Mouse (Mus musculus): ENCODE data around the gene Sel1l3. TPM values are rescaled to one million over a fixed set of nuclear protein-coding genes. Genes with fewer than 3 reads are reported as not detected.

Gene Sel1l3
- polyA plus RNA-seq, 1 experiment from 2014 or later = 11.0 TPM

- ATAC-seq (replicated peaks) = no peak
- 40% methylated on average over 11 of the region's 11 CpGs for WGBS
Observed at GRCm38 (mm10) chr5:53239831-53240440, 26.2 kb upstream of the Sel1l3 start.

GRCm38 (mm10) chr5:53239189-53239588 lies 25.5 kb upstream of the Sel1l3 start:
- Histone ChIP-seq H3K36me3 (no peaks in the 10 kb centered on the region), H3K27ac (replicated peaks) (no peak overlapping the region), H3K4me1 (peaks cover 9% of the 10 kb centered on the region; the same call in 1 of the 2 replicates), H3K4me2 (replicated peaks) (no peak overlapping the region), H3K27me3 (no peaks in the 10 kb centered on the region), H3K4me3 (no peak overlapping the region), H3K9me3 (no peaks in the 10 kb centered on the region), H3K9ac (replicated peaks) (no peak overlapping the region)
- ATAC-seq (replicated peaks) = no peak
- WGBS = 94% methylated on average over 7 of the region's 7 CpGs

More at GRCm38 (mm10) chr5:53239831-53240440, 26.2 kb upstream of the Sel1l3 start:
- Histone ChIP-seq H3K9ac (replicated peaks) (no peak overlapping the region), H3K27me3 (no peaks in the 10 kb centered on the region), H3K36me3 (no peaks in the 10 kb centered on the region), H3K4me2 (replicated peaks) (no peak overlapping the region), H3K4me3 (no peak overlapping the region), H3K9me3 (no peaks in the 10 kb centered on the region), H3K27ac (replicated peaks) (no peak overlapping the region), H3K4me1 (peaks cover 9% of the 10 kb centered on the region; the same call in 1 of the 2 replicates)

- ATAC-seq (replicated peaks) = no peak
- Histone ChIP-seq H3K27me3 (no peaks in the 10 kb centered on the region), H3K4me3 (no peak overlapping the region), H3K9ac (replicated peaks) (no peak overlapping the region), H3K4me1 (peaks cover 9% of the 10 kb centered on the region; the same call in 1 of the 2 replicates), H3K9me3 (no peaks in the 10 kb centered on the region), H3K4me2 (replicated peaks) (no peak overlapping the region), H3K27ac (replicated peaks) (no peak overlapping the region), H3K36me3 (no peaks in the 10 kb centered on the region)
- WGBS = 80% methylated on average over 7 of the region's 7 CpGs
Observed at GRCm38 (mm10) chr5:53238761-53239160, 25.0 kb upstream of the Sel1l3 start.

GRCm38 (mm10) chr5:53236749-53237148 lies 23.0 kb upstream of the Sel1l3 start:
- Histone ChIP-seq H3K27me3 (no peaks in the 10 kb centered on the region), H3K27ac (replicated peaks) (no peak overlapping the region), H3K9ac (replicated peaks) (no peak overlapping the region), H3K4me2 (replicated peaks) (no peak overlapping the region), H3K4me1 (no peaks in the 10 kb centered on the region), H3K36me3 (no peaks in the 10 kb centered on the region), H3K9me3 (no peaks in the 10 kb centered on the region), H3K4me3 (no peak overlapping the region)
- whole genome bisulfite sequencing = 85% methylated on average over 7 of the region's 8 CpGs
- no peak for ATAC-seq (replicated peaks)

GRCm38 (mm10) chr5:53236136-53236535 lies 22.4 kb upstream of the Sel1l3 start:
- 58% methylated on average over 5 of the region's 5 CpGs for WGBS

GRCm38 (mm10) chr5:53235551-53235950 lies 21.8 kb upstream of the Sel1l3 start:
- WGBS = 30% methylated on average over 4 of the region's 4 CpGs
- Histone ChIP-seq H3K4me2 (replicated peaks) (no peak overlapping the region), H3K27me3 (no peaks in the 10 kb centered on the region), H3K9ac (replicated peaks) (no peak overlapping the region), H3K4me3 (no peak overlapping the region), H3K9me3 (no peaks in the 10 kb centered on the region), H3K27ac (replicated peaks) (no peak overlapping the region), H3K4me1 (no peaks in the 10 kb centered on the region), H3K36me3 (no peaks in the 10 kb centered on the region)
- ATAC-seq (replicated peaks) = no peak

More at GRCm38 (mm10) chr5:53236136-53236535, 22.4 kb upstream of the Sel1l3 start:
- Histone ChIP-seq H3K27ac (replicated peaks) (no peak overlapping the region), H3K4me1 (no peaks in the 10 kb centered on the region), H3K27me3 (no peaks in the 10 kb centered on the region), H3K9me3 (no peaks in the 10 kb centered on the region), H3K36me3 (no peaks in the 10 kb centered on the region), H3K9ac (replicated peaks) (no peak overlapping the region), H3K4me2 (replicated peaks) (no peak overlapping the region), H3K4me3 (no peak overlapping the region)
- no peak for ATAC-seq (replicated peaks)

GRCm38 (mm10) chr5:53230560-53230959 lies 16.8 kb upstream of the Sel1l3 start:
- WGBS = 73% methylated on average over 4 of the region's 4 CpGs
- H3K4me1 ChIP-seq = no peaks in the 10 kb centered on the region
- H3K4me2 ChIP-seq (replicated peaks) = no peak overlapping the region
- no peaks in the 10 kb centered on the region for H3K36me3 ChIP-seq
- H3K4me3 ChIP-seq = no peak overlapping the region
- no peaks in the 10 kb centered on the region for H3K27me3 ChIP-seq
- H3K9ac ChIP-seq (replicated peaks) = no peak overlapping the region
- H3K27ac ChIP-seq (replicated peaks) = no peak overlapping the region
- ATAC-seq (replicated peaks) = no peak
- H3K9me3 ChIP-seq = no peaks in the 10 kb centered on the region

- H3K4me2 ChIP-seq (replicated peaks) = no peak overlapping the region
- H3K27ac ChIP-seq (replicated peaks) = no peak overlapping the region
- no peak for ATAC-seq (replicated peaks)
- H3K36me3 ChIP-seq = no peaks in the 10 kb centered on the region
- no peaks in the 10 kb centered on the region for H3K4me1 ChIP-seq
- H3K9ac ChIP-seq (replicated peaks) = no peak overlapping the region
- H3K9me3 ChIP-seq = no peaks in the 10 kb centered on the region
- H3K27me3 ChIP-seq = no peaks in the 10 kb centered on the region
- WGBS = 93% methylated on average over 13 of the region's 13 CpGs
- no peak overlapping the region for H3K4me3 ChIP-seq
Observed at GRCm38 (mm10) chr5:53225434-53225833, 11.7 kb upstream of the Sel1l3 start.

GRCm38 (mm10) chr5:53214801-53215200 lies 1.1 kb upstream of the Sel1l3 start:
- Histone ChIP-seq H3K27me3 (no peaks in the 10 kb centered on the region), H3K9me3 (no peaks in the 10 kb centered on the region), H3K9ac (replicated peaks) (no peak overlapping the region), H3K4me1 (peaks cover 40% of the 10 kb centered on the region), H3K4me3 (peak overlapping the region; percentile 85; the same call in 1 of the 2 replicates), H3K27ac (replicated peaks) (no peak overlapping the region), H3K36me3 (no peaks in the 10 kb centered on the region), H3K4me2 (replicated peaks) (peak overlapping the region; percentile 96; the same call in 1 of the 2 replicates)
- WGBS = 0% methylated on average over 1 of the region's 1 CpGs
- peak; percentile 7; the same call in 1 of the 2 replicates for ATAC-seq (replicated peaks)

GRCm38 (mm10) chr5:53214362-53214761 lies 635 bp upstream of the Sel1l3 start:
- 8% methylated on average over 5 of the region's 5 CpGs for WGBS
- H3K9me3 ChIP-seq = no peaks in the 10 kb centered on the region
- ATAC-seq (replicated peaks) = peak; percentile 7; the same call in 1 of the 2 replicates
- H3K27ac ChIP-seq (replicated peaks) = peak overlapping the region; percentile 87
- peak overlapping the region; percentile 96 for H3K4me2 ChIP-seq (replicated peaks)
- peak overlapping the region; percentile 83 for H3K9ac ChIP-seq (replicated peaks)
- no peaks in the 10 kb centered on the region for H3K36me3 ChIP-seq
- no peaks in the 10 kb centered on the region for H3K27me3 ChIP-seq
- peak overlapping the region; percentile 85 for H3K4me3 ChIP-seq
- H3K4me1 ChIP-seq = peaks cover 44% of the 10 kb centered on the region

GRCm38 (mm10) chr5:53212782-53213710 lies 681 bp downstream of the Sel1l3 start:
- peak; percentile 47 for ATAC-seq (replicated peaks)
- Histone ChIP-seq H3K27me3 (no peaks in the 10 kb centered on the region), H3K4me2 (replicated peaks) (peak overlapping the region; percentile 96), H3K27ac (replicated peaks) (peak overlapping the region; percentile 87), H3K9me3 (no peaks in the 10 kb centered on the region), H3K4me1 (peaks cover 48% of the 10 kb centered on the region), H3K4me3 (peak overlapping the region; percentile 85), H3K36me3 (no peaks in the 10 kb centered on the region), H3K9ac (replicated peaks) (peak overlapping the region; percentile 83)
- WGBS = under 1% methylated on average over 58 of the region's 99 CpGs
